Mouse (Mus musculus): Measurements from ENCODE around the gene Rps6ka2. TPM values are rescaled to one million over a fixed set of nuclear protein-coding genes. Genes with fewer than 3 reads are reported as not detected.

Rps6ka2 gene
- polyA plus RNA-seq, 1 experiment from 2014 or later: 18.9 TPM

- ATAC-seq (peak; percentile 46; the same call in 1 of the 2 replicates), DNase-seq (ENCODE audit: low spot score) (no peak)
- 29% methylated on average over 11 of the region's 11 CpGs for WGBS
- peaks cover 3% of the 10 kb centered on the region; the same call in 1 of the 2 replicates for H3K4me1 ChIP-seq (ENCODE audit: control insufficient read depth, insufficient read depth, low read length)
- no peak overlapping the region for H3K9ac ChIP-seq (ENCODE audit: low read length)
- H3K27ac ChIP-seq (ENCODE audit: low read depth, low read length): peak overlapping the region; percentile 11; the same call in 1 of the 2 replicates
- no peaks in the 10 kb centered on the region for H3K27me3 ChIP-seq (replicated peaks; ENCODE audit: control insufficient read depth, insufficient read depth, low read length)
- no peaks in the 10 kb centered on the region for H3K9me3 ChIP-seq (replicated peaks; ENCODE audit: control insufficient read depth, low read length)
- H3K36me3 ChIP-seq (ENCODE audit: control insufficient read depth, insufficient read depth, low read length): no peaks in the 10 kb centered on the region
- no peak overlapping the region for H3K4me3 ChIP-seq (ENCODE audit: low read depth, low read length)
- no peak overlapping the region for H3K4me2 ChIP-seq (ENCODE audit: low read length)
Observed at GRCm38 (mm10) chr17:7210648-7211047, 40.7 kb downstream of the Rps6ka2 start.

- Histone ChIP-seq H3K36me3 (ENCODE audit: control insufficient read depth, insufficient read depth, low read length) (no peaks in the 10 kb centered on the region), H3K9ac (ENCODE audit: low read length) (no peak overlapping the region), H3K9me3 (replicated peaks; ENCODE audit: control insufficient read depth, low read length) (no peaks in the 10 kb centered on the region), H3K4me1 (ENCODE audit: control insufficient read depth, insufficient read depth, low read length) (peaks cover 3% of the 10 kb centered on the region; the same call in 1 of the 2 replicates), H3K4me2 (ENCODE audit: low read length) (no peak overlapping the region), H3K27ac (ENCODE audit: low read depth, low read length) (no peak overlapping the region), H3K27me3 (replicated peaks; ENCODE audit: control insufficient read depth, insufficient read depth, low read length) (no peaks in the 10 kb centered on the region), H3K4me3 (ENCODE audit: low read depth, low read length) (no peak overlapping the region)
- ATAC-seq (no peak), DNase-seq (ENCODE audit: low spot score) (no peak)
- 76% methylated on average over 4 of the region's 4 CpGs for WGBS
Observed at GRCm38 (mm10) chr17:7211893-7212292, 42.0 kb downstream of the Rps6ka2 start.

GRCm38 (mm10) chr17:7213214-7213613 lies 43.3 kb downstream of the Rps6ka2 start:
- H3K9me3 ChIP-seq (replicated peaks; ENCODE audit: control insufficient read depth, low read length): no peaks in the 10 kb centered on the region
- 80% methylated on average over 2 of the region's 2 CpGs for WGBS
- H3K4me1 ChIP-seq (ENCODE audit: control insufficient read depth, insufficient read depth, low read length): peaks cover 12% of the 10 kb centered on the region; the same call in 1 of the 2 replicates
- H3K4me3 ChIP-seq (ENCODE audit: low read depth, low read length): no peak overlapping the region
- H3K36me3 ChIP-seq (ENCODE audit: control insufficient read depth, insufficient read depth, low read length): no peaks in the 10 kb centered on the region
- ATAC-seq (no peak), DNase-seq (ENCODE audit: low spot score) (no peak)
- no peaks in the 10 kb centered on the region for H3K27me3 ChIP-seq (replicated peaks; ENCODE audit: control insufficient read depth, insufficient read depth, low read length)
- no peak overlapping the region for H3K4me2 ChIP-seq (ENCODE audit: low read length)
- H3K9ac ChIP-seq (ENCODE audit: low read length): no peak overlapping the region
- no peak overlapping the region for H3K27ac ChIP-seq (ENCODE audit: low read depth, low read length)

- H3K36me3 ChIP-seq (ENCODE audit: control insufficient read depth, insufficient read depth, low read length): no peaks in the 10 kb centered on the region
- no peak overlapping the region for H3K4me3 ChIP-seq (ENCODE audit: low read depth, low read length)
- H3K4me1 ChIP-seq (ENCODE audit: control insufficient read depth, insufficient read depth, low read length): peaks cover 19% of the 10 kb centered on the region
- H3K9ac ChIP-seq (ENCODE audit: low read length): no peak overlapping the region
- no peak overlapping the region for H3K4me2 ChIP-seq (ENCODE audit: low read length)
- no peak for ATAC-seq
- no peak for DNase-seq (ENCODE audit: low spot score)
- 89% methylated on average over 3 of the region's 3 CpGs for WGBS
- H3K27ac ChIP-seq (ENCODE audit: low read depth, low read length): no peak overlapping the region
- H3K9me3 ChIP-seq (replicated peaks; ENCODE audit: control insufficient read depth, low read length): no peaks in the 10 kb centered on the region
- H3K27me3 ChIP-seq (replicated peaks; ENCODE audit: control insufficient read depth, insufficient read depth, low read length): no peaks in the 10 kb centered on the region
Observed at GRCm38 (mm10) chr17:7214061-7214460, 44.1 kb downstream of the Rps6ka2 start.

- no peak overlapping the region; the same call in 1 of the 2 replicates for H3K9ac ChIP-seq (ENCODE audit: low read length)
- H3K27me3 ChIP-seq (replicated peaks; ENCODE audit: control insufficient read depth, insufficient read depth, low read length): no peaks in the 10 kb centered on the region
- H3K9me3 ChIP-seq (replicated peaks; ENCODE audit: control insufficient read depth, low read length): no peaks in the 10 kb centered on the region
- no peak overlapping the region for H3K4me2 ChIP-seq (ENCODE audit: low read length)
- DNase-seq (ENCODE audit: low spot score) (peak; percentile 59), ATAC-seq (peak; percentile 38; the same call in 1 of the 2 replicates)
- H3K36me3 ChIP-seq (ENCODE audit: control insufficient read depth, insufficient read depth, low read length): no peaks in the 10 kb centered on the region
- no peak overlapping the region for H3K4me3 ChIP-seq (ENCODE audit: low read depth, low read length)
- H3K4me1 ChIP-seq (ENCODE audit: control insufficient read depth, insufficient read depth, low read length): peaks cover 17% of the 10 kb centered on the region
- 52% methylated on average over 11 of the region's 11 CpGs for WGBS
- H3K27ac ChIP-seq (ENCODE audit: low read depth, low read length): 0 out of 2 replicates have a peak overlapping the region, but pooled peaks have one; percentile 33
Observed at GRCm38 (mm10) chr17:7217791-7218329, 47.9 kb downstream of the Rps6ka2 start.

- H3K27me3 ChIP-seq (replicated peaks; ENCODE audit: control insufficient read depth, insufficient read depth, low read length): no peaks in the 10 kb centered on the region
- no peak overlapping the region for H3K4me2 ChIP-seq (ENCODE audit: low read length)
- H3K4me3 ChIP-seq (ENCODE audit: low read depth, low read length): no peak overlapping the region
- 75% methylated on average over 9 of the region's 9 CpGs for WGBS
- ATAC-seq (peak; percentile 11; the same call in 1 of the 2 replicates), DNase-seq (ENCODE audit: low spot score) (no peak)
- no peaks in the 10 kb centered on the region for H3K36me3 ChIP-seq (ENCODE audit: control insufficient read depth, insufficient read depth, low read length)
- H3K9ac ChIP-seq (ENCODE audit: low read length): no peak overlapping the region; the same call in 1 of the 2 replicates
- 0 out of 2 replicates have a peak overlapping the region, but pooled peaks have one; percentile 33 for H3K27ac ChIP-seq (ENCODE audit: low read depth, low read length)
- H3K4me1 ChIP-seq (ENCODE audit: control insufficient read depth, insufficient read depth, low read length): peaks cover 17% of the 10 kb centered on the region
- H3K9me3 ChIP-seq (replicated peaks; ENCODE audit: control insufficient read depth, low read length): no peaks in the 10 kb centered on the region
Observed at GRCm38 (mm10) chr17:7218396-7218795, 48.5 kb downstream of the Rps6ka2 start.

GRCm38 (mm10) chr17:7219044-7219718 lies 49.3 kb downstream of the Rps6ka2 start:
- 41% methylated on average over 11 of the region's 11 CpGs for WGBS
- no peak for ATAC-seq
- Histone ChIP-seq H3K4me1 (ENCODE audit: control insufficient read depth, insufficient read depth, low read length) (peaks cover 17% of the 10 kb centered on the region), H3K9ac (ENCODE audit: low read length) (no peak overlapping the region), H3K36me3 (ENCODE audit: control insufficient read depth, insufficient read depth, low read length) (no peaks in the 10 kb centered on the region), H3K9me3 (replicated peaks; ENCODE audit: control insufficient read depth, low read length) (no peaks in the 10 kb centered on the region), H3K27ac (ENCODE audit: low read depth, low read length) (0 out of 2 replicates have a peak overlapping the region, but pooled peaks have one; percentile 60), H3K27me3 (replicated peaks; ENCODE audit: control insufficient read depth, insufficient read depth, low read length) (no peaks in the 10 kb centered on the region), H3K4me3 (ENCODE audit: low read depth, low read length) (no peak overlapping the region), H3K4me2 (ENCODE audit: low read length) (no peak overlapping the region)
- peak; percentile 59 for DNase-seq (ENCODE audit: low spot score)

GRCm38 (mm10) chr17:7221310-7221709 lies 51.4 kb downstream of the Rps6ka2 start:
- no peaks in the 10 kb centered on the region for H3K9me3 ChIP-seq (replicated peaks; ENCODE audit: control insufficient read depth, low read length)
- H3K36me3 ChIP-seq (ENCODE audit: control insufficient read depth, insufficient read depth, low read length): no peaks in the 10 kb centered on the region
- H3K4me3 ChIP-seq (ENCODE audit: low read depth, low read length): no peak overlapping the region
- no peak overlapping the region for H3K4me2 ChIP-seq (ENCODE audit: low read length)
- H3K4me1 ChIP-seq (ENCODE audit: control insufficient read depth, insufficient read depth, low read length): peaks cover 17% of the 10 kb centered on the region
- 0 out of 2 replicates have a peak overlapping the region, but pooled peaks have one; percentile 23 for H3K27ac ChIP-seq (ENCODE audit: low read depth, low read length)
- H3K9ac ChIP-seq (ENCODE audit: low read length): no peak overlapping the region
- no peak for ATAC-seq
- DNase-seq (ENCODE audit: low spot score): no peak
- H3K27me3 ChIP-seq (replicated peaks; ENCODE audit: control insufficient read depth, insufficient read depth, low read length): no peaks in the 10 kb centered on the region
- 89% methylated on average over 4 of the region's 4 CpGs for WGBS

GRCm38 (mm10) chr17:7222198-7222597 lies 52.3 kb downstream of the Rps6ka2 start:
- no peak overlapping the region for H3K4me2 ChIP-seq (ENCODE audit: low read length)
- no peaks in the 10 kb centered on the region for H3K27me3 ChIP-seq (replicated peaks; ENCODE audit: control insufficient read depth, insufficient read depth, low read length)
- no peak overlapping the region for H3K27ac ChIP-seq (ENCODE audit: low read depth, low read length)
- ATAC-seq (no peak), DNase-seq (ENCODE audit: low spot score) (no peak)
- no peak overlapping the region for H3K4me3 ChIP-seq (ENCODE audit: low read depth, low read length)
- H3K4me1 ChIP-seq (ENCODE audit: control insufficient read depth, insufficient read depth, low read length): peaks cover 17% of the 10 kb centered on the region
- 87% methylated on average over 3 of the region's 3 CpGs for WGBS
- H3K9ac ChIP-seq (ENCODE audit: low read length): no peak overlapping the region
- H3K36me3 ChIP-seq (ENCODE audit: control insufficient read depth, insufficient read depth, low read length): no peaks in the 10 kb centered on the region
- no peaks in the 10 kb centered on the region for H3K9me3 ChIP-seq (replicated peaks; ENCODE audit: control insufficient read depth, low read length)

Measured in forebrain, embryonic 14.5 days (tissue).